Mouse (Mus musculus) heart, postnatal 0 days (tissue): ENCODE measurements at regions not wholly inside any gene's neighbourhood (a gene's known extent, or its start where the extent isn't known, plus 50 kb on each side); places are given as distances from the start of the nearest gene placed in this dataset.

ENCODE experiments used
- CTCF ChIP-seq: IDR thresholded peaks from 2 replicates; pipeline ENCODE4 v1.5.1; 2016; ENCODE audit warnings: antibody characterized with exemption, control low read depth, low read depth
- EP300 ChIP-seq: IDR thresholded peaks from 2 replicates; pipeline ENCODE4 v1.6.1; 2016; ENCODE audit warnings: antibody characterized with exemption, low read depth

- TF ChIP-seq CTCF (no peak), EP300 (no peak)
These were observed 188.8 kb upstream of the Agap1 start for GRCm38 (mm10) chr1:89265771-89266170.
